Mouse (Mus musculus): Measurements from ENCODE around the gene Frmd6. TPM values are rescaled to one million over a fixed set of nuclear protein-coding genes. Genes with fewer than 3 reads are reported as not detected.
A peak's percentile ranks its signal among the peaks of the same experiment; 100 is the strongest.

The Frmd6 gene
- polyA plus RNA-seq, 1 experiment = 11.7 TPM

GRCm38 (mm10) chr12:70837792-70838321 is 12.5 kb downstream of the Frmd6 start:
- TF ChIP-seq POLR2A (IDR thresholded peaks at IDR 0.05; ENCODE audit: insufficient read length, low read depth) (no peak), CEBPB (IDR thresholded peaks at IDR 0.05; ENCODE audit: insufficient read depth, poor library complexity, severe bottlenecking) (no peak), MYOD1 (IDR thresholded peaks at IDR 0.05; ENCODE audit: control insufficient read depth in 1 of 3, insufficient read length in 2 of 3, low read depth in 2 of 3) (no peak), USF1 (IDR thresholded peaks at IDR 0.05; ENCODE audit: low read depth) (no peak), TCF12 (IDR thresholded peaks at IDR 0.05; ENCODE audit: insufficient read depth, poor library complexity, severe bottlenecking) (no peak), SRF (IDR thresholded peaks at IDR 0.05; ENCODE audit: control insufficient read depth, insufficient read length, low read depth) (no peak), POLR2AphosphoS2 (IDR thresholded peaks at IDR 0.05; ENCODE audit: insufficient read length, low read depth) (no peak), MAX (IDR thresholded peaks at IDR 0.05; ENCODE audit: low read depth) (no peak), TCF3 (IDR thresholded peaks at IDR 0.05; ENCODE audit: insufficient read length, low read depth) (no peak), MYOG (IDR thresholded peaks at IDR 0.05; ENCODE audit: control insufficient read depth in 1 of 3, insufficient read depth in 1 of 3, insufficient read length in 2 of 3, low read depth in 2 of 3) (no peak), REST (IDR thresholded peaks at IDR 0.05; ENCODE audit: insufficient read depth, insufficient read length) (no peak), E2F4 (IDR thresholded peaks at IDR 0.05; ENCODE audit: insufficient read depth) (no peak)
- no peaks in the 10 kb centered on the region for H3K36me3 ChIP-seq (ENCODE audit: control insufficient read depth, insufficient read depth)
- H3K79me2 ChIP-seq (ENCODE audit: control insufficient read depth, insufficient read depth) = peaks cover 99% of the 10 kb centered on the region
- H3K4me2 ChIP-seq (ENCODE audit: low read depth) = no peak overlapping the region
- H3K27me3 ChIP-seq (ENCODE audit: control insufficient read depth, insufficient read depth, insufficient read length) = no peaks in the 10 kb centered on the region
- no peak overlapping the region for H3ac ChIP-seq (ENCODE audit: control insufficient read depth, insufficient read length)
- no peak overlapping the region for H3K4me3 ChIP-seq

DNA sequence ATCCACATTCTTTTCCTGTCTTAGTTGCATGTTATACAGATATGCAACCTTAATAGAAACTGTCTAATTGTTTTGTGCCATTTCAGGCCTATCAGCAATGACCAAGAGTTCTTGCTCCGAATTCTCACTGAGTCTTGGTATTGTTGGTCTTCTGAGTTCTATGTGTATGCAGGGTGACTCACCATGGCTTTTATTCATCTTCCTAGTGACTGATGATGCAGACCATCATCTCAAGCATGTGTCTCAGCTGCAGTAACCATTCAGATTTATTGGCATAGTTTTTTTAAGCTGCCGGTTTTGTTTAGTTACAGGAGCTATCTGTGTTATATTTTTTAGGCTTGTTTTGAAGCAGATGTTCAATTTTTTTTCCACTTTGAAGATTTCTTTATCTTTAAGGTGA is 20.1 kb downstream of the Frmd6 start:
- TF ChIP-seq E2F4 (IDR thresholded peaks at IDR 0.05; ENCODE audit: insufficient read depth) = no peak
- no peak for TF ChIP-seq MAX (IDR thresholded peaks at IDR 0.05; ENCODE audit: low read depth)
- no peak for TF ChIP-seq REST (IDR thresholded peaks at IDR 0.05; ENCODE audit: insufficient read depth, insufficient read length)
- no peak for TF ChIP-seq POLR2AphosphoS2 (IDR thresholded peaks at IDR 0.05; ENCODE audit: insufficient read length, low read depth)
- TF ChIP-seq SRF (IDR thresholded peaks at IDR 0.05; ENCODE audit: control insufficient read depth, insufficient read length, low read depth) = no peak

DNA sequence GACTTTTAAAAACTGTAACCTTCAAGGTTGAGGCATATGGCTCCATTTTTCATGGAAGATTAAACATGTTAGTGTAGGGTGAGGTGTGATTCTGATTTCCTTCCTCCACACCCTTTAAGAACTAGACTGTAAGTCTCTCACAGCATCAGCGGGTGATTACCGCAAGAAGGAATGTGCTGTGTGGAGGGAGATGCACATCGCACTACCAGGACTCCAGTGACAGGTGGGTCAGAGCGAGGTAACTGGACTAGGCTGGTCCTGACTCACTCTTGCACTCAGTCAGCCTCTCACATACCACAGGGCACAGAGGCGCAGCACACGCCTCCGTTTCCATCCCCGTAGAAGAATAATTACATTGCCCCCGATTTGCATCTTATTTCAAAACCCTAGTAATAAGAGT is 23.7 kb downstream of the Frmd6 start:
- H3ac ChIP-seq (ENCODE audit: control insufficient read depth, insufficient read length) = no peak overlapping the region
- no peak overlapping the region for H3K4me2 ChIP-seq (ENCODE audit: low read depth)
- no peaks in the 10 kb centered on the region for H3K27me3 ChIP-seq (ENCODE audit: control insufficient read depth, insufficient read depth, insufficient read length)
- H3K4me3 ChIP-seq = no peak overlapping the region
- peaks cover 99% of the 10 kb centered on the region for H3K79me2 ChIP-seq (ENCODE audit: control insufficient read depth, insufficient read depth)
- no peaks in the 10 kb centered on the region for H3K36me3 ChIP-seq (ENCODE audit: control insufficient read depth, insufficient read depth)
- TF ChIP-seq SRF (IDR thresholded peaks at IDR 0.05; ENCODE audit: control insufficient read depth, insufficient read length, low read depth) (no peak), MYOD1 (IDR thresholded peaks at IDR 0.05; ENCODE audit: control insufficient read depth in 1 of 3, insufficient read length in 2 of 3, low read depth in 2 of 3) (peak in 2 of 3 experiments; percentile 26 to 54), MYOG (IDR thresholded peaks at IDR 0.05; ENCODE audit: control insufficient read depth in 1 of 3, insufficient read depth in 1 of 3, insufficient read length in 2 of 3, low read depth in 2 of 3) (peak in 1 of 3 experiments; percentile 24), CEBPB (IDR thresholded peaks at IDR 0.05; ENCODE audit: insufficient read depth, poor library complexity, severe bottlenecking) (no peak)

More for the DNA sequence above, 20.1 kb downstream of the Frmd6 start:
- Histone ChIP-seq H3K36me3 (ENCODE audit: control insufficient read depth, insufficient read depth) (no peaks in the 10 kb centered on the region), H3ac (ENCODE audit: control insufficient read depth, insufficient read length) (no peak overlapping the region), H3K4me2 (ENCODE audit: low read depth) (peak overlapping the region; percentile 49), H3K4me3 (no peak overlapping the region), H3K27me3 (ENCODE audit: control insufficient read depth, insufficient read depth, insufficient read length) (no peaks in the 10 kb centered on the region), H3K79me2 (ENCODE audit: control insufficient read depth, insufficient read depth) (peaks cover 100% of the 10 kb centered on the region)

DNA sequence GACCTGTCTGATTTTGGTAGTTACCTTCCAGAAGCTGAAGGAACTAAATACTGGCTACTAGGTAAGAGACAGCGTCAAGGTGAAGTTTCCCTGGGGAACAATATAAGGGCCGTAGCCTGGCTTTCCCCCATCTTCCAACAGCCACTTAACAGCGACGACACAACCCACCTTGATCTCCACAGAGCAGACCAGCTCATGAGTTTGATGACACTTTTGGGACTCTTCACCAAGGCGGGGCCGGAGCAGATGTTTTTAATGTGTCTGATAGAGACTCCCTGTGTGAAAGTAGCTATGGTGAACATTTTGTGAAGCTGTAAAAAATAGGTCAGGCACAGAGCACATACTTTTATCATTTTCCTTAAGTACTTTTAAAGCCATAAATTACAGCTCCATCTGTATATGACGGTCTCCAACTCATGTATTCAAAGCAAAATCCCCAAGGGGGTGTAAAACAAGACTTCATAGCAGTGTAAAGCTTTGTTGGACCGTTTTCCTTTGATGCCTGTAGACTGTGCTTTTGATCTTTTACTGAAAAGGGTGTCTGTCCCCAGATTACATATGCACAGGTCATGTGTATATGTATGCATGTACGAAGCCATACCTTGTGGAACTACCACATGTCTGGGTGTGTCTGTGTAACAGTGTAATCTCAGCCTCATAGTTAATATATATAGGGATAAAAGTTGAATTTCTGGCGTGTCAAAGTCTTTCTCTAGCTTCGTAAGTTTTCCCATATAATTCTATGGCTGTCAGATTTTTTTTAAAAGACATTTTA is 24.4 kb downstream of the Frmd6 start:
- Histone ChIP-seq H3K36me3 (ENCODE audit: control insufficient read depth, insufficient read depth) (no peaks in the 10 kb centered on the region), H3K4me2 (ENCODE audit: low read depth) (no peak overlapping the region), H3K27me3 (ENCODE audit: control insufficient read depth, insufficient read depth, insufficient read length) (no peaks in the 10 kb centered on the region), H3K4me3 (no peak overlapping the region), H3ac (ENCODE audit: control insufficient read depth, insufficient read length) (no peak overlapping the region), H3K79me2 (ENCODE audit: control insufficient read depth, insufficient read depth) (peaks cover 99% of the 10 kb centered on the region)
- no peak for TF ChIP-seq POLR2A (IDR thresholded peaks at IDR 0.05; ENCODE audit: insufficient read length, low read depth)
- TF ChIP-seq TCF3 (IDR thresholded peaks at IDR 0.05; ENCODE audit: insufficient read length, low read depth) = no peak
- TF ChIP-seq TCF12 (IDR thresholded peaks at IDR 0.05; ENCODE audit: insufficient read depth, poor library complexity, severe bottlenecking) = no peak
- no peak for TF ChIP-seq SRF (IDR thresholded peaks at IDR 0.05; ENCODE audit: control insufficient read depth, insufficient read length, low read depth)
- TF ChIP-seq E2F4 (IDR thresholded peaks at IDR 0.05; ENCODE audit: insufficient read depth) = no peak
- TF ChIP-seq REST (IDR thresholded peaks at IDR 0.05; ENCODE audit: insufficient read depth, insufficient read length) = no peak

GRCm38 (mm10) chr12:70851342-70851960 is 26.1 kb downstream of the Frmd6 start:
- Histone ChIP-seq H3ac (ENCODE audit: control insufficient read depth, insufficient read length) (no peak overlapping the region), H3K36me3 (ENCODE audit: control insufficient read depth, insufficient read depth) (no peaks in the 10 kb centered on the region), H3K4me3 (no peak overlapping the region), H3K4me2 (ENCODE audit: low read depth) (no peak overlapping the region), H3K27me3 (ENCODE audit: control insufficient read depth, insufficient read depth, insufficient read length) (no peaks in the 10 kb centered on the region), H3K79me2 (ENCODE audit: control insufficient read depth, insufficient read depth) (peaks cover 99% of the 10 kb centered on the region)
- TF ChIP-seq MYOD1 (IDR thresholded peaks at IDR 0.05; ENCODE audit: control insufficient read depth in 1 of 3, insufficient read length in 2 of 3, low read depth in 2 of 3) (no peak), E2F4 (IDR thresholded peaks at IDR 0.05; ENCODE audit: insufficient read depth) (no peak), TCF3 (IDR thresholded peaks at IDR 0.05; ENCODE audit: insufficient read length, low read depth) (no peak)
